Mouse (Mus musculus) heart, adult 2 months (tissue): ENCODE data around the gene Adamts9. TPM values are rescaled to one million over a fixed set of nuclear protein-coding genes. Genes with fewer than 3 reads are reported as not detected.

ENCODE experiments used
- DNase-seq, 2 experiments: peaks; one replicate each; pipeline ENCODE4 v3.0.0; 2021
- H3K27ac ChIP-seq: fragments of 200-600 bp; 2 replicates; pipeline ENCODE4 v1.8.1; 2022
- H3K27me3 ChIP-seq: fragments of 200-500 bp; 2 replicates; pipeline ENCODE4 v1.6.1; 2012; ENCODE audit warnings: mild to moderate bottlenecking, low read length, inconsistent platforms, mixed read lengths; ENCODE audit not compliant: control insufficient read depth, insufficient read depth
- H3K36me3 ChIP-seq: fragments of 200-500 bp; 2 replicates; pipeline ENCODE4 v1.6.1; 2012; ENCODE audit warnings: low read length, inconsistent platforms; ENCODE audit not compliant: control insufficient read depth, insufficient read depth
- H3K4me1 ChIP-seq: fragments of 200-500 bp; 2 replicates; pipeline ENCODE4 v1.6.1; 2011; ENCODE audit warnings: low read length; ENCODE audit not compliant: control insufficient read depth, insufficient read depth
- H3K4me3 ChIP-seq: fragments of 200-600 bp; 2 replicates; pipeline ENCODE4 v1.8.1; 2022
- H3K79me2 ChIP-seq: fragments of 200-500 bp; replicated peaks from 2 replicates; pipeline ENCODE4 v1.6.1; 2012; ENCODE audit warnings: mild to moderate bottlenecking, inconsistent platforms, low read length, moderate library complexity, mixed read lengths; ENCODE audit not compliant: control insufficient read depth, insufficient read depth
- H3K9ac ChIP-seq: fragments of 200-500 bp; 2 replicates; pipeline ENCODE4 v1.6.1; 2012; ENCODE audit warnings: low read depth, mild to moderate bottlenecking, control low read depth, inconsistent platforms, low read length, mixed read lengths
- CTCF ChIP-seq: fragments of 200-600 bp; IDR thresholded peaks from 2 replicates; pipeline ENCODE4 v1.8.1; 2022; ENCODE audit warnings: antibody characterized with exemption, mild to moderate bottlenecking, moderate library complexity
- EP300 ChIP-seq: fragments of 200-500 bp; IDR thresholded peaks from 2 replicates; pipeline ENCODE4 v1.6.1; 2011; ENCODE audit warnings: low read depth, low read length, control low read depth; ENCODE audit not compliant: insufficient read depth
- POLR2A ChIP-seq: fragments of 200-500 bp; IDR thresholded peaks from 2 replicates; pipeline ENCODE4 v1.6.1; 2011; ENCODE audit warnings: mild to moderate bottlenecking, low read depth, low read length, control low read depth; ENCODE audit not compliant: insufficient read depth
- WGBS: fragments of 180-500 bp; shearing (Covaris S2); methylation state at CpG from one replicate; pipeline ENCODE4 v1.1.7; 2018; 5-methylcytosine and 5-hydroxymethylcytosine counted together
- intact Hi-C: fragments of 180-260 bp; cut with DNase I; formaldehyde crosslinking; loops from one replicate; pipeline ENCODE4 v1.15.1; 2025
- polyA plus RNA-seq: library from polyadenylated mRNA; depleted of rRNA; stranded (reverse); fragments of >200 nt; gene quantifications from 2 replicates; pipeline ENCODE4 v1.2.3, GENCODE M21; 2012
- total RNA-seq, 2 experiments: library from RNA; stranded (reverse); gene quantifications; 2 replicates each; pipeline ENCODE4 v1.2.3; 2021

Adamts9 gene
- total and polyA plus RNA-seq, 3 experiments, result 5.7 to 17.5 (median 9.6) TPM

DNA sequence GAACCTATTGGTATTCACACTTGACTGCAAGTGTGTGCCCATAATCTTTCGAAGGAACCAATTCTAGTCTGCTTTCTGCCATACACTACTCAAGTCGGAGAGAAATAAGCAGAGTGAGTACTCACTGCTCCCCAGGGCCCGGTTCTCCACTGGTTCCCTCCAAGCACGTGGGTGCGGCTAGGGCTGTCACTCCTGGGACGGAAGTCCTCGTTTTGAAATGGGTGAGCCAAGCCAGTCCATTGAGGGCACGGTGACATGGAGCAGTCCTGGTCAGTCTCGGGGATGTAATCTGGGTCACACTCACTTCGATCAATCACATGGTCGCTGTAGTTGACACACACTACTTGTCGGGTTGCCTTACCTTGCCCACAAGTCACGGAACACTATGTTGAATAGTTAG lies 85.5 kb downstream of the Adamts9 start:
- Histone ChIP-seq H3K27ac (no peak overlapping the region), H3K4me1 (peaks cover 6% of the 10 kb centered on the region), H3K4me3 (no peak overlapping the region), H3K27me3 (no peaks in the 10 kb centered on the region), H3K36me3 (peaks cover 24% of the 10 kb centered on the region), H3K9ac (no peak overlapping the region), H3K79me2 (no peaks in the 10 kb centered on the region)
- intact Hi-C loops, result no loop called here
- WGBS, result 85% methylated on average over 13 of the region's 13 CpGs
- no peak for DNase-seq
- TF ChIP-seq POLR2A (no peak), CTCF (no peak), EP300 (no peak)

- Histone ChIP-seq H3K4me3 (no peak overlapping the region), H3K4me1 (peaks cover 9% of the 10 kb centered on the region), H3K27me3 (no peaks in the 10 kb centered on the region), H3K9ac (no peak overlapping the region), H3K36me3 (peaks cover 28% of the 10 kb centered on the region), H3K79me2 (no peaks in the 10 kb centered on the region), H3K27ac (no peak overlapping the region)
- intact Hi-C loops, result no loop called here
- 88% methylated on average over 4 of the region's 4 CpGs for WGBS
- TF ChIP-seq EP300, result no peak
- no peak for TF ChIP-seq CTCF
- no peak for TF ChIP-seq POLR2A
- no peak for DNase-seq
Observed at GRCm38 (mm10) chr6:92854873-92855272, 88.4 kb downstream of the Adamts9 start.

DNA sequence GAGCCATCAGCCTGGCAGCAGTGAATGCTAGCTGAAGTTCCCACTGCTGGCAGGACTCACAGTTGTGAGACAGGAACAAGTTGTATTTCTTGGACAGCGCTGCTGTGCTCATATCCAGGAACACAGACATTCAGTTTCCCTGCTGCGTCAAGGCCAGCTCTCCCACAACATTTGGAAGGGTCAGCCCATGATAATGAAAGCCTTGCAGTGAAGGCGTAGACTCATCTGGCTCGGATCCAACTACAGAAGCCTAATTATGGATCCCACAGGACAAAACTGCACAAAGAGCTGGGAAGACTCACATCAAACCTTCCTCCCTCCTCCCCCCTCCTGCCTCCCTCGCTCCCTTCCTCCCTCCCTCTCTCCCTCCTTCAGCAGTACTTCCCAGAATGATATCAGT lies 93.0 kb downstream of the Adamts9 start:
- peaks cover 31% of the 10 kb centered on the region for H3K36me3 ChIP-seq
- TF ChIP-seq POLR2A, result peak; percentile 41
- no peak for TF ChIP-seq CTCF
- TF ChIP-seq EP300, result peak; percentile 99
- H3K27ac ChIP-seq, result peak overlapping the region; percentile 78
- intact Hi-C loops, result loop anchor here (1.0 kb wide), 1 partner anchor 19 kb away; the partner anchor contains the start of gene Gm15737
- H3K9ac ChIP-seq, result no peak overlapping the region
- H3K27me3 ChIP-seq, result no peaks in the 10 kb centered on the region
- 4% methylated on average over 5 of the region's 5 CpGs for WGBS
- peak; percentile 76 to 90 for DNase-seq
- peaks cover 15% of the 10 kb centered on the region for H3K4me1 ChIP-seq
- H3K79me2 ChIP-seq, result no peaks in the 10 kb centered on the region
- H3K4me3 ChIP-seq, result no peak overlapping the region

GRCm38 (mm10) chr6:92849208-92849607 lies 94.1 kb downstream of the Adamts9 start:
- 69% methylated on average over 9 of the region's 9 CpGs for WGBS
- peaks cover 15% of the 10 kb centered on the region for H3K4me1 ChIP-seq
- H3K36me3 ChIP-seq, result peaks cover 31% of the 10 kb centered on the region
- no peaks in the 10 kb centered on the region for H3K79me2 ChIP-seq
- no peaks in the 10 kb centered on the region for H3K27me3 ChIP-seq
- peak overlapping the region; percentile 78 for H3K27ac ChIP-seq
- peak; percentile 23 to 41 for DNase-seq
- TF ChIP-seq POLR2A, result no peak
- TF ChIP-seq EP300, result 0 out of 2 replicates have a peak, but pooled peaks have one; percentile 37
- intact Hi-C loops, result no loop called here
- H3K4me3 ChIP-seq, result no peak overlapping the region
- no peak overlapping the region for H3K9ac ChIP-seq

GRCm38 (mm10) chr6:92846614-92847013 lies 96.7 kb downstream of the Adamts9 start:
- H3K4me1 ChIP-seq, result peaks cover 15% of the 10 kb centered on the region

DNA sequence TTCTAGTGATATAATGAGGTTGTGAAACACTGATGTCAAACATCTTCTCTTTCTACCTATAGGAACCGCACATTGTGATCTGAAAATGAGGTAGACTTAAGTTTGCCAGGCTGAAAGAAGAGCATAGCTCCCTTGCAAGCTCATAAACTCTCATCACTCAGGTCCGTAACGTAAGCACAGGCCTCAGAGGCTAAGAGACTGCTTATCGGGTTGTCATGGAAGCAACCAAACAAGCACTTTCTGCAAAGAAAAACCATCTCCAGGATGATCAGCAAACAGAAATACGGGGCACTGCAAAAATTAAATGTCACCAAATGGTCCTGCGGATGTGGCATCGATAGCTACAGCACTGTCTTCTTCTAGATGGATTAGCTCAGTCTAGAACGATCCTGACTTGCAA lies 97.4 kb downstream of the Adamts9 start:
- Histone ChIP-seq H3K79me2 (no peaks in the 10 kb centered on the region), H3K4me3 (no peak overlapping the region), H3K36me3 (peaks cover 22% of the 10 kb centered on the region), H3K4me1 (peaks cover 12% of the 10 kb centered on the region), H3K27ac (peak overlapping the region; percentile 61), H3K27me3 (no peaks in the 10 kb centered on the region), H3K9ac (no peak overlapping the region)
- WGBS, result 64% methylated on average over 8 of the region's 8 CpGs
- intact Hi-C loops, result loop anchor here (2.0 kb wide), 1 partner anchor 59 kb away; no protein-coding TSS in a partner anchor
- no peak for DNase-seq
- TF ChIP-seq EP300, result no peak
- no peak for TF ChIP-seq CTCF
- no peak for TF ChIP-seq POLR2A

More at GRCm38 (mm10) chr6:92846614-92847013, 96.7 kb downstream of the Adamts9 start:
- H3K27me3 ChIP-seq, result no peaks in the 10 kb centered on the region
- TF ChIP-seq EP300 (no peak), POLR2A (no peak), CTCF (no peak)
- H3K27ac ChIP-seq, result peak overlapping the region; percentile 61
- intact Hi-C loops, result loop anchor here (2.0 kb wide), 1 partner anchor 60 kb away; no protein-coding TSS in a partner anchor
- H3K36me3 ChIP-seq, result peaks cover 27% of the 10 kb centered on the region
- H3K79me2 ChIP-seq, result no peaks in the 10 kb centered on the region
- 41% methylated on average over 4 of the region's 4 CpGs for WGBS
- H3K4me3 ChIP-seq, result no peak overlapping the region
- no peak for DNase-seq
- no peak overlapping the region for H3K9ac ChIP-seq
